Mouse (Mus musculus) inflammation-experienced regulatory T-cells (primary cell): Measurements from ENCODE around the gene Gm1330. TPM values are rescaled to one million over a fixed set of nuclear protein-coding genes. Genes with fewer than 3 reads are reported as not detected.

Experiments
- polyA plus RNA-seq, 2 experiments: library from polyadenylated mRNA; unstranded; fragments of 100-300 nt; shearing (Covaris generic); gene quantifications; one replicate each; pipeline ENCODE4 v1.2.1; 2017

Gene Gm1330
- not detected for polyA plus RNA-seq

DNA sequence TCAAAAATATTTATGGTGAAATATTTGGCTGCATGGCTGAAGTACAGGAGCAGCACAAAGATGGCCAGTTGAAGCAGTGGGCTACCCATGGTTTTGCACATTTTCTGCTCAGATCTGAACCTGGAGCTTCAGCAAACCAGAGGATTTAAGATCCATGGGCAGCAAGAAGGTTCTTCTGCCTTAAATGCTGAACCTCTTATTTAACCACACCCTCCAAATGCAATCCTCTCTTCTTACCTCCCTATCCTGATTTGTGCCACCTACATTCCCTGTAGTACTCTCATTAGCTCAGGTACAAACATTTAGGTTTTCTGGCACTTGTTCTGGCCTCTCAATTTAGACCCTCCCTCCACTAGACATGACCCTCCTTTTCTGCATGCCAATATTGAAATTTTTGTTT is at the start of gene Gm1330:
Gene Gm1330, minus strand, starts transcription at position 101 of the 400 bp plus-strand sequence.

DNA sequence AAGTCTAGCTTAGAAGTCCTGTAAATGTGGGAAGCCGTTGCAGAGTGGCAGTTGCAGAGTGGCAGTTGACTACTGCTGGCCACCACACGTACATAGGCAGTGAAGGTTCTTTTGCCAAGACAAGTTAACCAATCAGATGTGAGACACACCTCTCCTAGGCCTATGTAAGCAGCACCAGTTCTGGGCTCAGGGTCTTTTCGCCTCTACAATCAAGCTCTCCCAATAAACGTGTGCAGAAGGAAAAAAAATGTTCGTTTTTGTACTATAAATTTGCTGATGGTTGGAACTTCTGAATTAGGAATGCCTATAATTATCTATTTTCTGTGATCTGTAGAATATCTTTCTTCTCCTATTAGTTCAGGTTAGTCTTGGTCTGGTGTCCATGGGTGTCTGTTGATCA is 14.1 kb upstream of the Gm1330 start, which contains the start of gene Gm10750:
Gene Gm10750, minus strand, starts transcription at position 101 of the 400 bp plus-strand sequence.

Other genes starting within 250 kb of the Gm1330 start
- under 1 TPM in 1 of 2 experiments, not detected in 1; 0.27 TPM for gene Cst11, start 231.8 kb downstream of the Gm1330 start, polyA plus RNA-seq
- not detected for gene 8030411F24Rik, start 221.2 kb downstream of the Gm1330 start, polyA plus RNA-seq
- gene Cst12, start 213.9 kb downstream of the Gm1330 start, polyA plus RNA-seq: under 1 TPM in 1 of 2 experiments, not detected in 1; 0.34 TPM
- under 1 TPM in 1 of 2 experiments, not detected in 1; 0.62 TPM for gene Cst8, start 204.5 kb downstream of the Gm1330 start, polyA plus RNA-seq
- not detected for gene Cst13, start 183.2 kb downstream of the Gm1330 start, polyA plus RNA-seq
- gene Cst9, start 168.1 kb downstream of the Gm1330 start, polyA plus RNA-seq: not detected
- not detected for gene 9230104L09Rik, start 138.2 kb downstream of the Gm1330 start, polyA plus RNA-seq
- gene Cst3, start 127.6 kb downstream of the Gm1330 start, polyA plus RNA-seq: 100 to 1,000 TPM; 125 to 150 TPM
- gene Gm10750, start 14.0 kb upstream of the Gm1330 start, polyA plus RNA-seq: not detected